In the genomic region with DNA sequence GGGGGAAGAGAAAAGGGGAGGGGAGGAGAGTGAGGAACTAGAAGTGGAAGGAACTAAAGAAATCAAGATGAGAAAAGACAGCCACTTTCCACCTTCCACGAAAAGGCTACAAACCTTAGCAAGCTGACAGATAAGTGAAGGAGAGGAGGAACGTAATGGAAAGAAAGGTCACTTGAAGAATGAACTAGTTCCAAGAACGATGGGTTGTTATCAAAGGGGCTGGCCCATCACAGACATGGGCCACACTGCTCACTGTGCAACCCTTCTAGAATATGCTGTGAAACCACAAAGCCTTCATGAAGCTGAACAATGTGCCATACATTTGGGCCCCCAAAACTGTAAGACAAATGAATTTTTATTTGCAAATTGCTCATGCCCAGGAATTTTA, we compare ENCODE assay signal across 24 mouse cellular contexts.
DNase-seq lines count a peak whose midpoint lies in the region; ATAC-seq and TF ChIP-seq lines count a peak whose summit lies in the region.
"Had no signal": no experiment of that assay in that cellular context is flagged by ENCODE, and none has a peak within 500 bp of the region (broad histone marks: within the 10 kb centered on the region; RNA-seq: fewer than 3 reads in every experiment).

No protein-coding gene starts in this region.

- 21% methylated on average over 3 of the region's 3 CpGs for WGBS in liver, embryonic 14.5 days (ENCODE audit: insufficient replicate concordance)
- WGBS in olfactory bulb, adult 2 months, result 60% methylated on average over 3 of the region's 3 CpGs

- peak overlapping the region; percentile 59 for H3K4me2 ChIP-seq in liver, embryonic 14.5 days (ENCODE audit: low read depth)
- H3K4me2 ChIP-seq: embryonic facial prominence, embryonic 15.5 days; hindbrain, embryonic 12.5 days had no signal

- peak overlapping the region; percentile 34 for H3K9ac ChIP-seq in liver, embryonic 14.5 days (replicated peaks)
- H3K9ac ChIP-seq: embryonic facial prominence, embryonic 15.5 days; hindbrain, embryonic 12.5 days had no signal

- peak; percentile 40 for DNase-seq in c-Kit-positive CD71-positive TER-119-negative erythroid progenitor cells, embryonic 14.5 days (ENCODE audit: low read depth)
- DNase-seq in liver, result peak; percentile 43
- peak; percentile 33 to 50 (median 45) for DNase-seq in liver, embryonic 14.5 days (ENCODE audit: low read depth in 3 of 3, low spot score in 3 of 3)
- DNase-seq in lung, postnatal 25 days (ENCODE audit: low spot score), result no peak
- no peak for DNase-seq in urinary bladder, postnatal 14 days (ENCODE audit: low spot score)
- DNase-seq in layer of hippocampus, postnatal 25 days (ENCODE audit: extremely low spot score in 1 of 2, low spot score in 1 of 2), result no peak
- DNase-seq: adrenal gland, postnatal 14 days; cerebellum, adult 11 months; cerebellum, adult 8-10 months; cerebellum, postnatal 14 days; embryo, embryonic 11 days; gastrocnemius, postnatal 36 days; heart, adult 18-20 months; heart, postnatal 10 days; heart, postnatal 4 days had no signal

- no peak overlapping the region for H3K4me3 ChIP-seq in liver, embryonic 14.5 days (ENCODE audit: insufficient read depth in 1 of 2, low read depth in 2 of 2, low read length in 2 of 2)
- no peak overlapping the region for H3K4me3 ChIP-seq in olfactory bulb, adult 2 months (ENCODE audit: insufficient read depth, low read depth, low read length)
- H3K4me3 ChIP-seq: embryonic facial prominence, embryonic 15.5 days; heart, embryonic 10.5 days; hindbrain, embryonic 12.5 days had no signal

- no peak for TF ChIP-seq EP300 in liver, embryonic 14.5 days (IDR thresholded peaks at IDR 0.05; ENCODE audit: low read depth)

- ATAC-seq in liver, embryonic 14.5 days (ENCODE audit: insufficient read depth), result peak; percentile 47; the same call in 1 of the 2 replicates
- ATAC-seq: activated CD4-positive, CD25-positive, alpha-beta regulatory T cell, adult 4 months; forebrain, embryonic 14.5 days; hindbrain, embryonic 16.5 days; Patski had no signal

- no peaks in the 10 kb centered on the region for H3K36me3 ChIP-seq in liver, embryonic 14.5 days (replicated peaks; ENCODE audit: control insufficient read depth, insufficient read depth, low read depth)
- H3K36me3 ChIP-seq: embryonic facial prominence, embryonic 15.5 days; hindbrain, embryonic 12.5 days had no signal

- TF ChIP-seq CTCF in liver, embryonic 14.5 days (IDR thresholded peaks at IDR 0.05; ENCODE audit: low read depth), result no peak
- TF ChIP-seq CTCF in olfactory bulb, adult 2 months (IDR thresholded peaks at IDR 0.05; ENCODE audit: insufficient read depth, low read depth, low read length), result no peak

- no peaks in the 10 kb centered on the region for H3K9me3 ChIP-seq in liver, embryonic 14.5 days (ENCODE audit: control insufficient read depth, low read length)
- H3K9me3 ChIP-seq: embryonic facial prominence, embryonic 15.5 days; heart, embryonic 10.5 days; hindbrain, embryonic 12.5 days had no signal

- TF ChIP-seq POLR2A in olfactory bulb, adult 2 months (IDR thresholded peaks at IDR 0.05; ENCODE audit: insufficient read depth, low read depth, low read length), result no peak

- peaks cover 27 to 41% of the 10 kb centered on the region in 2 experiments for H3K4me1 ChIP-seq in liver, embryonic 14.5 days (replicated peaks; ENCODE audit: control insufficient read depth in 2 of 2, insufficient read depth in 2 of 2, low read length in 1 of 2)
- H3K4me1 ChIP-seq in olfactory bulb, adult 2 months (ENCODE audit: control insufficient read depth, insufficient read depth, low read length), result peaks cover 25% of the 10 kb centered on the region
- H3K4me1 ChIP-seq: embryonic facial prominence, embryonic 15.5 days; hindbrain, embryonic 12.5 days had no signal

- no peaks in the 10 kb centered on the region for H3K27me3 ChIP-seq in liver, embryonic 14.5 days (ENCODE audit: control insufficient read depth, insufficient read depth, low read length)
- H3K27me3 ChIP-seq: CH12.LX; embryonic facial prominence, embryonic 15.5 days; hindbrain, embryonic 12.5 days had no signal

- peak overlapping the region; percentile 94 for H3K27ac ChIP-seq in liver, embryonic 14.5 days
- H3K27ac ChIP-seq in olfactory bulb, adult 2 months (ENCODE audit: insufficient read depth, low read depth, low read length), result peak overlapping the region; percentile 58; the same call in 1 of the 2 replicates
- H3K27ac ChIP-seq: embryonic facial prominence, embryonic 15.5 days; heart, embryonic 10.5 days; hindbrain, embryonic 12.5 days had no signal

Comparison
In these comparisons a context has a peak if more than half of its experiments do, and no peak if none do; other contexts are left out.
1. DNase-seq: peak in c-Kit-positive CD71-positive TER-119-negative erythroid progenitor cells, embryonic 14.5 days (single experiment), liver (single experiment) and liver, embryonic 14.5 days (3 of 3); none in lung, postnatal 25 days (single experiment), urinary bladder, postnatal 14 days (single experiment) and layer of hippocampus, postnatal 25 days (0 of 2).